Mouse (Mus musculus) T-helper 1 cell (primary cell): ENCODE measurements around the gene Gpr34.

Experiments used
- in situ Hi-C: fragments of 300-600 bp; cut with MboI, MseI; formaldehyde crosslinking; loops from one replicate; pipeline ENCODE4 v1.15.1; 2025; ENCODE audit warnings: high pct_unique_total_duplicates

The Gpr34 gene

DNA sequence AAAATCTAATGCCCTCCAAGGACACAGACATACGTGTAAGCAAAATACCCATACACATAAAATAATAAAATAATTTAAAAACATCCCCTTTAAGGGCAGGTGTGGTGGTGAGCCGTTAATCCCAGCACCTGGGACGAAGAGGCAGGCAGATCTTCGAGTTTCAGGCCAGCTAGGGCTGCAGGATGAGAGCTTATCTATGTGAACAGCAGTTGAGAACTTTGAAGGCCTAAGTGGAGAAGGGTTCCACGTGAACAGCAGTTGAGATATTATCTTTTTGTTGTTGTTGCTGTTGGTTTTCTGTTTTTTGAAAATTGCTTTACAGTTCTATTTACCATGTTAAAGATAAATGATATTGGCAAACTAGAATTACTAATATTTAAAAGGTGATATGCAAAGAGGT, 37.0 kb downstream of the Gpr34 start:
- in situ Hi-C loops = loop anchor here (25.0 kb wide), 1 partner anchor 782 kb away; no protein-coding TSS in a partner anchor

GRCm38 (mm10) chrX:13670342-13670741, 38.5 kb downstream of the Gpr34 start:
- in situ Hi-C loops = loop anchor here (25.0 kb wide), 1 partner anchor 783 kb away; no protein-coding TSS in a partner anchor

- in situ Hi-C loops = loop anchor here (25.0 kb wide), 1 partner anchor 786 kb away; no protein-coding TSS in a partner anchor
These were observed 41.1 kb downstream of the Gpr34 start for GRCm38 (mm10) chrX:13673001-13673400.

DNA sequence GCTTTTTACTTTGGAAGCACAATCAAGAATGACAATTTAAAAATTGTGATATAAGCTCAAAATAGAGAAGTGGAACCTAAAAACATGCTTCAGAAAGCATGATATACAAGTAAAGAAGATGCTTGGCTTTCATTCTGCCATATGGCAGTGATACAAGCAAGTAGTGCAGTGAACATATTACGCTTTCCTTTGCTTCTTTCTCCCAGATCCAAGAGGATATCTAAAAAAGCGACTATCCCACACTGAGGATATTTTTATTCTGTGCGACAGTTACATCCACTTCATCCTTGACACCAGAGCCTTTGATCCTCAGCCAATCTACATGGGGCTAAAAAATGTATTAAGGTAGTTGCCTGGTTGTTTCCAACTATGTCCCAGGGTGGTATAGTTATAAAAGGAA, 49.9 kb downstream of the Gpr34 start:
- in situ Hi-C loops = no loop called here

- in situ Hi-C loops = no loop called here
These were observed 54.7 kb downstream of the Gpr34 start for GRCm38 (mm10) chrX:13686589-13686988.

DNA sequence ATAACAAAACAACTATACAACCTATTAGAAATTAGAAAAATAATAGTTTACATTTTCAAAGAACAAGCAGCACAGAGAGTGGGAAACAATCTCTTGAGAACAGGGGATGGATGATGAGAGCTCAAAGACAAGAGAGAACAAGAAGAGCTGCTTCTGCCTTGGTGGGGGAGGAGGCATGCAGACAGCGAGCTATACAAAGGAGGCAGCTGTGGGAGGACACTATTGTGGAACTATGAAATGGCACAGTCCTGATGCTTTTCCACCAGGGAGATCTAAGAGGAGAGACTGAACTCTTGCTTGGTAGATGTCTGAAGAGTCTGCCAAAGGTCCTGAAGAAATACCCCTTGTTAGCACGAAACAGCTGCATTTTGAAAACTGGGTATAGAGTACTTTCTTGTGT, 56.5 kb downstream of the Gpr34 start:
- in situ Hi-C loops = no loop called here
